Mouse (Mus musculus): ENCODE results near the gene Phactr1. TPM values are rescaled to one million over a fixed set of nuclear protein-coding genes. Genes with fewer than 3 reads are reported as not detected.

Gene Phactr1
- polyA plus RNA-seq, 1 experiment, result 1.1 TPM

DNA sequence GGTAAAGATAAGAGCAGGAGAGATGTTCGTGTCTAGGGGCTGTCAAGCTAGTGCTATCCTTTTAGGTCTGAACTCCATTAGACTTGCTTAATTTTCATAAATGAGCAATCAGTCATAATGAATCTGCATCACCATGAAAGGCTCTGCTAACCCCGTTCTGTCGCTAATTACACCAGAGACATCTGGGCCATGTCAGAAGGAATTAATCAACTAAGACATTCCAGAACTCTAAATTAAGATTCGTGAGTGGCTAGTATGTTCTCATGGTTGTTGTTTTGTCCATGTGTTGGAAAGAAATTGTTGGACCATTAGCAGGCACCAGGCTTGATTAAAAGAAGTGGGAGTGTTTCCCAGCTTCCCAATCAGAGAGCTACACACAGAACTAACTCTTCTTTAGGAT is 382.9 kb downstream of the Phactr1 start:
- no peak for DNase-seq (ENCODE audit: low read depth, low spot score)
- 87% methylated on average over 4 of the region's 4 CpGs for WGBS

DNA sequence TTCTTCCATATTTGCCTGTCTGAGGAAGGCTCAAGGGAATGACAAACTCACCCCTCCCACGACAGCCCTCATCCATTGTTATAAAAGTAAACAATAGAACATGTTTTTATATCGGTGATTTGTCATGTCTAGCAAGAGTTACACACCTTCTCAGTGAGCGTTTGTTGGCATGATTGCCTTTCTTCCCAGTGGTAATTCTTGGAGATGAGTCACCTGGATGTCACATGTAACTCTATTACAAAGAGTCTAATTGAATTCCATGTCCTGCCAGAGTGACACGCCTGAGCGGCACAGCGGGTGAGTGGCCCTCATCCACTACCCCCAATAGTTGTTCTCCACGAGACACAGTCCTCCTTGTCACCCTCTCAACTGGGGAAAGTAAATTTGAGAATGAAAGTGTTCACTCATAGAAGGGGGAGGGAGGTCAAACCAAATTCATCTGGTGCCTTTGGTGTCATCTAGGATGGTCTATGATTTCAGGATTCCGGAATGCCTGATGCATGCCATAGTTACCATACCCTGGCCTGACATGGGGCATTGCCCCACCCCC is 388.4 kb downstream of the Phactr1 start:
- DNase-seq (ENCODE audit: low read depth, low spot score), result no peak
- WGBS, result 62% methylated on average over 8 of the region's 8 CpGs

DNA sequence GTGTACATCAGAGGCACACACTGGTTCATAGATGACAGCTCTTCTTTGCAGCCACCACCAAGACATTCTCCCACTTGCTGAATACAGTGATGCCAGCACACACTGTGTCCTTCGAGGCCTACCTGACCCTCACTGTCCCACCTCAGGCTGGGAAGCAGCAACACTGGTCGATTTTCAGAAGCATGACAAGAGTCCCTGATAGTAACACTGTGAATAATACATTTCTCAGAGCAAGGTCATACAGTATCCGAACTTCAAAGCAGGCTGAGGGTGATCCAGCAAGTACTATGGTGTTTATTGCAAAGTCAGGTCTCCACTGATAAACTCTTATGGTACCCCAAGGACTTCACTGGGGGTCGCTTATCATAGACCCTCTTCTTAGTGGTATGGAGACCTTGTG is 390.1 kb downstream of the Phactr1 start:
- DNase-seq (ENCODE audit: low read depth, low spot score), result no peak
- WGBS, result 66% methylated on average over 4 of the region's 4 CpGs

DNA sequence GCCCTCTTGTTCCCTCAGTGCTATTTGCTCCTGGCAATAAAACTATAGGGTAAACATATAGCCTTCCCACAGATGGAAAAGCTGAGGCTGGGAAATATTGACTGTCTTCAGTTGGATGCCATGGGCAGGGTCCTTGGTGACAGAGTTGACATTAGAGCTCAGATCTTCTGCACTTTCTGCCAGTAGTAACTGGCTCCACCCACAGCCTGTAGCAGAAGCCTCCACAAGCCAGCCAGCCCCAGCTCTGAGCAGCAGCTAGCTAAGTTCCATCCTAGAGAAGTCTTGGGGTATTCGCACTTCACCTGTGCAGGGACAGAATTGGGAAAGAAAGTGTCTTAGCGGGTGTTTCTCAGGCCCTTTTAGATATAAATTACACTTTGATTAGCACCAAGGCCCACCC is 390.5 kb downstream of the Phactr1 start:
- no peak for DNase-seq (ENCODE audit: low read depth, low spot score)
- WGBS, result 84% methylated on average over 2 of the region's 2 CpGs

DNA sequence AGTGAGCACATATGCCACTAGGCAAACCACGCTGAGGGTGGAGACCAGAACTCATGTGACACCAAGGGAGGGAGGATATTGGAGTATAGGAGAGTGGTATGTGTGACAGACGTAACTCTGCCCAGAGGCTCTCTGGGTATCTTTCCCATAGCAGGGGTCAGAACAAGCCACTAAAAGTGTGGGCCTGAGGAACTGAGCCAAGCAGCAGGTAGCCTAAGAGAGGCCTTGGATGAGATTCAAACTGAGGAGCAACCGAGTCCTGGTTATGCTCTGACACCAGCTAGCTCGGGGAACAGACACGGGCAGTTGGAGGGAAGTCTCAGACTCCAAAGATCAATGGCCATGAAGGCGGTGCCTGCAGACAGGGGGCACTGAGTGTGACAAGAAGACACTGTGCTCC is 395.0 kb downstream of the Phactr1 start:
- DNase-seq (ENCODE audit: low read depth, low spot score), result no peak
- 74% methylated on average over 6 of the region's 6 CpGs for WGBS

DNA sequence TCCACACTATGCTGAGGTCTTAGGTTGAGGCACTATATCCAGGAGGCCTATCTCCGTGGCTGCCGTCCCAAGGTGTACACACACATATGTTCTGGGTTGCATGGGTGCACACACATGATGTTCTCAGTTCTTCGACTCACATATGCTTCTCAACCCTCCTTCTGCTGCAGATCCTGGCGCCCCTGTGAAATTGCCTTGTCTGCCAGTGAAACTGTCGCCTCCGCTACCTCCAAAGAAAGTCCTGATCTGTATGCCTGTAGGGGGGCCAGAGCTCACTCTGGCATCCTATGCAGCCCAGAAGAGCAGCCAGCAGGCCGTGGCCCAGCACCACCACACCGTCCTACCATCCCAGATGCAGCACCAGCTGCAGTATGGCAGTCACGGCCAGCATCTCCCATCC is 397.1 kb downstream of the Phactr1 start:
- no peak for DNase-seq (ENCODE audit: low read depth, low spot score)
- WGBS, result 90% methylated on average over 9 of the region's 9 CpGs

DNA sequence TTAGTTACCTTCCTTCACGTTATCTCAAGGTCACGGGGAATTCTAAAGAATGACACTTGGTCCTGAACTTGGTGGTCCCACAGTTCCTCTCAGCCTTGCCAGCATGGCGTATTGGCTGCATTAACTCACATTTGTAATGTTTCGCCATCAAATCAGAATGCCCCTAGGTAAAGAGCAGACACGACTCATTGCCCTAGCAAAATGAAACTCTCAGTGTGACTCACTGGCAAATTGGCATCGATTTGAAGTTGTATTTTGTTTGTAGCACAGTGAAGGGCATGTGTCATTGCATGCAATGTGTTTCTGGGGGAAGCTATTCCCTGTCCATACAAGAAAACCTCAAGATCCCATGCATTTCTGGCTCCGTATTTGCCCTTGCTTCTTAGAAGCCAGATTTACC is 404.8 kb downstream of the Phactr1 start:
- no peak for DNase-seq (ENCODE audit: low read depth, low spot score)
- WGBS, result 85% methylated on average over 7 of the region's 7 CpGs

DNA sequence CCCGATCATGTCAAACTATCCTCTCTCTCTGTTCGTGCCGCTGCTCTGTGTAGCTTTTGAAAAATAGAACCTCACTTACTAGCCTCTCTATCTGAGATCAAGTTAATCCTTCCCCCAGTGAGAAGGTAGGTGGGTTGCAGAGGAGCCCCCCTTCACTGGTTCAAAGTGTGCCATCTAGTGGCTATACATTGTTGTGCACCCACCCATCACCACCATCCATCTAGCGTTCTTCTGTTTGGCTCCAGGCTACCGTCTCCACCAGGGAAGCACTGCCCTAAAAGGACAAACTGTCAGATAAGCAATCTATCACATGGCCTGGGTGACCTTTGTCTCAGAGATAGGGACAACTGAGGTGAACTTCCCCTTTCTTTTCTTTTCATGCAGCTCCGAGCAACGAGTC is 413.9 kb downstream of the Phactr1 start:
- WGBS, result 54% methylated on average over 7 of the region's 7 CpGs

DNA sequence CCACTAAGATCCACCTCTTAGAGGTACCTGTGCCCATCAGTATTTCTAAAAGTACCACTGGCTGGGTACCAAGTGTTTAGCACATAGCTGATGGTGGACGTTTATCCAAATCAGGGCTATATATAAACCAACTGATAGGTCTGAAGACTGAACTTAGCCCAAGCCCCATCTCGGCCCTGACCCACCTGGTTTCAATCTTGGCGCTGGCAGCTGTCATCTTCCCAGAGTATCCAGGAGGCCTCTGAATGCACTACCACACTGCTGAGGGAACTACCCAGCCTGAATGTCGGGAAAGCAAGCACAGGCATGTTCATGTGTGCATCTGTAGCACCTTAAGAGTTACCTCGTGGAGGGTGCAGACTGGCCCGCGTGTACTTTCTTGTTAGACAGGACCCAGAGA is 422.5 kb downstream of the Phactr1 start:
- WGBS, result 76% methylated on average over 7 of the region's 7 CpGs
- DNase-seq (ENCODE audit: low read depth, low spot score), result no peak

More for the DNA sequence above, 413.9 kb downstream of the Phactr1 start:
- DNase-seq (ENCODE audit: low read depth, low spot score), result no peak

DNA sequence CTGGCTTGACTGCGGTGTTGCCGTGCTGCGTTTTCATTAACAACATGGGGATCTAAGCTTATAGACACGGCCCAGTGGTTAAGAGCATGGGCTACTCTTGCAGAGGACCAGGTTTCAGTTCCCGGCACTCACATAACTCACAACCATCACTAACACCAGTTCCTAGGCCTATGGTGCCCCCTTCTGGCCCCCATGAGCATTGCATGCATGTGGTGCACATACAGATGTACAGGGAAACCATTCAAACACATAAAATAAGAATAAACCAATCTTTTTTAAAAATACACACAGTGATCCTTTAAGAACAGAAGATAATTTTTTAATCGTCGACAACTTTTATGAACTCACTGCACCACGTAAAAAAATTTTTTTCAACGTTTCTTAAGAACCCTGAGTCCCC is 424.1 kb downstream of the Phactr1 start:
- no peak for DNase-seq (ENCODE audit: low read depth, low spot score)
- WGBS, result 96% methylated on average over 9 of the region's 9 CpGs

DNA sequence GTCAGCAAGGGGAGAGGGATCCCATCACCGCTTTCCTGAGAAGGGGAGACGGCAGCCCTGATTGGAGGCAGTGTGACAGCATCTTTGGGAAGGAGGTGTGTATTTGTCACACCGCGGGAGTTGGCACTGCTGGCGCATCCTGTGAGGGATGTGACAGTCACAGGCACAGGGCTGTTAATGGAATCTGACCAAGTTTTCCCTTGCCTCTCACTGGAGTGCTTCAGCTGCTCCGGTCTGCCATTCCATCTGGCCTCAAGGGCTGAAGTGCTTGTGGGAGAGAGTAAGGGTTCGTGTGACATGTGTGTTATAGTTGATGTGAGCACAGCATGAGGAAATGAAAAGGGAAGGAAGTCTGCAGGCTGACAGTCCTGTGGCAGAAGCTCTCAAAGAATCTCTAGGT is 431.9 kb downstream of the Phactr1 start:
- 74% methylated on average over 7 of the region's 7 CpGs for WGBS
- DNase-seq (ENCODE audit: low read depth, low spot score), result no peak

DNA sequence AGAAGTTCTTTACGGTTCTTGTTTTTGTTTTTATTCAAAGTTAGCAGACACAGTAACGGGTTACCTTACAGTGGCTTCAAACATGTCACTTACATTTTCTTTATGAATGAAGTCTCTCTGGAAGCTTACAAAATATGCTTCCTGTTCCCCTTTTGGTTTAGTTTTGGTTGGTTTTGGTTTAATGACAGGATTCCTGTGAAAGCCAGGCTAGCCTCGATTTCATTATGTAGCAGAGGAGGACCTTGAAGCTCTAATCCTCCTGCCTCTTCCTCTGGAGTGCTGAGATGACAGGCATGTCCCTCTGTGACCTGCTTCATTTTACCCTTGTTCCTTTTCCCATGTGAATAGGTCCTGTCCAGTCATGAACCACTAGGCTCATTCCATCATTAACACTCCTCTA is 432.3 kb downstream of the Phactr1 start:
- WGBS, result 68% methylated on average over 3 of the region's 3 CpGs
- DNase-seq (ENCODE audit: low read depth, low spot score), result no peak

DNA sequence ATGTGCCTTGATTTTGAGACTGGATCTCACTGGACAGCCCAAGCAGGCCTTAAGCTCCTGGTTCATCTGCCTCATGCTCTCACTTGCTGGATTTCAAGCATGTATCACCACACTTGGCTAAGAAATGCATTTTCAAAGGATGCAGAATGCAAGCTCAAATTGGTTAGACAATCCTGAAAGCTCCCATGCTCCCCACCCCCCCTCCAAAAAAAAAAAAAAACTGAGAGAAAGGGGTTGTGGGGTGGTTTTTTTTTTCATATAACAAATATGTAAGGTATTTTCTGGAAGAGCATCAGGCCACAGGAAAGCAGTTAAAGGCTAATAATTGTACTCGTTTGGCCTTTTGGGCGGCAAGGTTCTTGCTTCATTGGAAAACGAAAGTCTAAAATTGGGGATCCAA is 432.7 kb downstream of the Phactr1 start:
- DNase-seq (ENCODE audit: low read depth, low spot score), result no peak
- WGBS, result 94% methylated on average over 3 of the region's 3 CpGs

DNA sequence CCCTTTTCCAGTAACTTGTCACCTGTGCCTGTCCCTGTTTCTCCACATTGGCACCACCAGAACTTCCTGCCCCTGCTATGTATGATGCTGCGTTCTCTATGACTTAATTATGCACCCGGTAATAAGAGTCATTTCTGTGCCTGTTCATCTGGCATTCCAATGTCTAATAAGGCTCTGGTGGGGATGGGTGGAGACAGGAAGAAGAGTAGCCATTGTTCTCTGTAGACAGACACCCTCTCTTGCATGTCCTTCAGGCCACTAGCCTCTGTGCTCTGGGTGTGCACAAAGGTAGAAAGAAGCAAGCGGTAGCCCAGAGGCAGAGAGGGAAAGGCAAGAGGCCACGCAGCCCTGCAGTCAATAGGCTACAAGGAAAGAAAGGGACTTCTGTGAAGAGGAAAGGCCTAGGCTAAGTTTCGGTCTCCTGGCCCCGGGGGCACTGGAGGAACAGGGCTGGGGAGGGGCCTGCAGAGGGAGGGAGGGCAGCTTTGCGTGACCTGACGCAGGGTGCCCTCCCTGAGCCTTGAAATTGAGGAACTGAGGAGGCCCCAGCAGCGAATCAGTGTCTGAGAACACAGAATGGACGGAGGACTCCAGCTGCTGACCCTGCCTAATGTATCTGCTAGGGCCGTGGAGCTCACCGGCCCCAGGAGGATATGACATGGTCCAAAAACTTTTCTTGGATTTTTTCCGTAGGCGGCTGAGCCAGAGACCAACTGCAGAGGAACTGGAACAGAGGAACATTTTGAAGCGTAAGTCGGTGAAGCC is 442.1 kb downstream of the Phactr1 start:
- DNase-seq (ENCODE audit: low read depth, low spot score), result no peak
- 77% methylated on average over 16 of the region's 16 CpGs for WGBS

DNA sequence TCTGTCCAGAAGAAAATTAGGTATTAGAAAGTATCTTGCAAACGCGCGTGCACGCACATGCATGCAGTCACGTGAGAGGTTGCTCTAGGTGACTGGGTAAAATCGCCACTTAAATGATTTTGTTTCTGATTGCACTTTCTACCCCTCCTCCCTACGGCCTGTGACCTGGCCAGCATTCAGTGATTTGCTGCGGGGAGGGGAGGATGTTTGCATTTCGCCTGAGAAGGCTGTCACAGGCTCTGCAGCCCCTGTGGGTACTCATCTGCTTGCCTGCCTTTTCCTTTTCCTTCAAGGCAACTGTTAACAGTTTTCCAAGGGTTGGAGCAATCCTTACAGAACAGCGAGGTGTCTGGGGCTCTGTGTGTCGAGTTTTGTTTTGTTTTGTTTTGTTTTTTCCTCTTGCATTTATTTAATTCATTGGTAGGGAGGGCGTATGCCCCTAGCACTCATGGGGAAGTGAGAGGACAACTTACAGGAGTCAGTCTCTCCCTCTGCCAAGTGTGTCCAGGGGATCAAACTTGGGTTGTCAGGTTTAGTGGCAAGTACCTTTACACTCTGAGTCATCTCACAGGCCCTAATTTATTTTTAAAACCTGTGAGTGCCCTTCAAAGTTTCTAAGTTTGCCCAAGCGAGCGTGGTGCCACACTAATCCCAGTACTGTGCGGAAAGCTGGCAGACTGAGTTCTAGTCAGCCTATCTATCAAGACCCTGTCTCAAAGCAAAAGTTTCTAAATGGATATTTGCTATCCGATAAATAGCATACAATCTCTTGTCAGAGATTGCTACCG is 443.7 kb downstream of the Phactr1 start:
- DNase-seq (ENCODE audit: low read depth, low spot score), result no peak
- 51% methylated on average over 17 of the region's 17 CpGs for WGBS

DNA sequence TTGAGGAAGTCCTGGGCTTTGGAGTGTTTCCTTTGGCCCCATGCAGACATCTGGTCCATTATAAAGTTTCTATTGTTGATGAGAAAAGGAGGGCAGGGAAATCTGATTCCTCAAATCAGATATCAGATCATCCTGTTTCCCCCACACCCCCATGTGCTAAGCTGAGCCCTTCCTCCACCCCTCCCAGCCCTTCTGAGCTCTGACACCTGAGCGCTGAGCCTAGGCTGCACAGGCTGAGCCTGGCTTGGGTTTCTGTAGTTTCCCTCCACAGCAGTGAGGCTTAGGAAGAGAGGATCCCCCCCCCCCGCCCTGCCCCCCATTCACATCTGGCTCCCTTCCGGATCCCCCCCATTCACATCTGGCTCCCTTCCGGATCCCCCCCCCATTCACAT is 444.3 kb downstream of the Phactr1 start:
- WGBS, result 44% methylated on average over 4 of the region's 4 CpGs
- DNase-seq (ENCODE audit: low read depth, low spot score), result no peak

DNA sequence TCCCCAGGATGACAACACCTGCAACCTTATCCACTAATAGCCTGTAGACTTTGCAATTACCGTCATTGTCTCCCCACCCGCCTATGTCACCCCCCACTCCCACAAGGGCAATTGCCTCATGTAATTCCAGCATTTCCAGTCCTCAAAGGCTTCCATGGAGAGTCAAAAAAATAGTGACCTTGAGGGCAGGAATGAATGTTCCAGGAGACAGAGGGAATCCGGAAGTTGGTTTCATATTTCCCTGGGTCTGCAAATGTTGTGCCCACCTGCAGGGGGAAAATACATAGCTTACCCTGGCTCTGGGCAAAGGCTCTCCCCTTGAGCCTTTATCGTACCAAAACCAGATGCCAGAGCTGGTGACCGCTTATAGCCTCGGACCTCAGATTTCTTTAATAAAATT is 449.7 kb downstream of the Phactr1 start:
- WGBS, result 70% methylated on average over 6 of the region's 6 CpGs
- no peak for DNase-seq (ENCODE audit: low read depth, low spot score)

DNA sequence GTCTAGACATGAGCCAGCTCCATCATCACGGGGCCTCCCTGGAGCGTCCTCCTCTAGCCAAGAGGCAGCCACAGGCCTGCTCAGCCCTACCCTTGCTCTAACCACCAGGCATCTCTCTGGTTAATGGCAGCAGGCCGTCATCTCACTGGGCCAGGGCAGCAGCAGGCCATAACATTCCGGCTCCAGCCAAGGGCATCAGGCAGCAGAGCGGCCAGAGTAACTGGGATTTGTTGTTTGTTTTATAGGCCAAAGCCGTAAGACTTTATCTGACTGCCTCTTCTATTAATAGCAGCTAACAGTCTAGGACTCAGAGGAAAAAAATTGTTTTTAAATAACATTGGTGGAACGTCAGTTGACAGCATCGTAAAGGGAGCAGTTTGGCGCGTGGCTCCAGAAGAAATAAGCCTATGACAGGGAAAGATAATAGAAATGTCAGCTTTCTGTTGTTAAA is 451.3 kb downstream of the Phactr1 start:
- 61% methylated on average over 10 of the region's 10 CpGs for WGBS
- no peak for DNase-seq (ENCODE audit: low read depth, low spot score)

DNA sequence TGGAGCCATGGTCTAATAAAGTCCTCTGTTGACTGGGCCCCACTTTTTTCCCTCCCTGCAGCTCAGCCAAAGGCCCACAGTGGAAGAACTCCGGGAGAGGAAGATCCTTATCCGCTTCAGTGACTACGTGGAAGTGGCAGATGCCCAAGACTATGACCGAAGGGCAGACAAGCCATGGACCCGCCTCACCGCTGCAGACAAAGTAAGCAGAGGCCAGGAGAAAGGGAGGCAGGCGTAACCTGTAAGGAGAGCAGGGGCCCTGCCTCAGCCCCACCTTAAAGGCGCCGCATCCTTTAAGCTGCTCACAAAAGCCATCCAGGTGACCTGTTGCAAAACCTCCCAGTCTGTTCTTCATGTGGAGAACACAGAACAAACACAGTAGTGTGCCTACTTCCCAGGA is 452.4 kb downstream of the Phactr1 start:
- WGBS, result 28% methylated on average over 9 of the region's 9 CpGs
- DNase-seq (ENCODE audit: low read depth, low spot score), result no peak

DNA sequence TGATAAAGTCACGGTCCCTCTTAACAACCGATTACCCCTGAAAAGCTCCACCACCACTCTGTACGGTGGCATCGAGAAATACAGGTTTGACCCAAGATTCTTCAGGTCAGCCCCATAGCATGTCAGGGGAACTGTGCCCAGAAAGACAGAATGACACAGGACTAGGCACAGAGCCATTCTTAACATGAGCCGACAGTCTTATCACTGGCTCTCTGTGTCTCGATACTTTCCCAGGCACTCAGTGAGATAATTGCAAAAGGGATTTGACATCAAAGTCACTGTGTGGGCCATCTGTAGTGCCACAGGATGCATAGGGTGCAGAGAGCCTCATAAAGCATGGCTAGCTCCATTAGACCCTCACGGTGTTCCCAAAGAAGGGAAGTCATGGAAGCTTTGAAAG is 453.0 kb downstream of the Phactr1 start:
- WGBS, result 82% methylated on average over 7 of the region's 7 CpGs
- DNase-seq (ENCODE audit: low read depth, low spot score), result no peak

DNA sequence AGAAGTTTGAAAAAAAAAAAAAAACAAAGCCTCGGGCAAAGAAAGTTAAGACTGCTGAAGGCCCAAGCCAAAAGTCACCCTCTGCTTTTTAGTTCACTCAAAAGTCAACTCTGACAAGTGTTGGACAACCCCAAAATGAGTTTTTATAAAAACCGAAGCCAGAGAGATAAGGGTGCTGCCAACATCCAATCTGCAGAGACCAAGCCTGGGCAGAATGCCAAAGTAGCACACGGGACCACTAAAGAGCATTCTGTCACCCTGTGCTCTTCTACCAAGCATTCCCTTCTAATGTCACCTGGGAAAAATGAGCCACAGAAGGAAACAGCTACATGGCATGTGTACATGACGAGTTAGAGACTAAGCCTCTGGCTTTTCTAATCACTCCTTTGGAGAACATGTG is 454.0 kb downstream of the Phactr1 start:
- 45% methylated on average over 4 of the region's 4 CpGs for WGBS
- no peak for DNase-seq (ENCODE audit: low read depth, low spot score)
